Mouse (Mus musculus) liver, adult 2 months (tissue): ENCODE measurements around the gene Tbc1d30. TPM values are rescaled to one million over a fixed set of nuclear protein-coding genes. Genes with fewer than 3 reads are reported as not detected.

Source experiments
- DNase-seq: peaks from one replicate; pipeline ENCODE4 v3.0.0-alpha.2; 2011; ENCODE audit warnings: low read depth, low spot score; ENCODE audit errors: extremely low read depth
- H3K27ac ChIP-seq: fragments of 200-500 bp; replicated peaks from 2 replicates; pipeline ENCODE4 v1.5.1; 2012; ENCODE audit warnings: low read depth, mild to moderate bottlenecking, control low read depth, inconsistent platforms, low read length; ENCODE audit not compliant: insufficient read depth
- H3K27me3 ChIP-seq: fragments of 200-500 bp; 2 replicates; pipeline ENCODE4 v1.6.1; 2012; ENCODE audit warnings: mild to moderate bottlenecking, moderate library complexity, low read length, inconsistent platforms; ENCODE audit not compliant: control insufficient read depth, insufficient read depth
- H3K36me3 ChIP-seq: fragments of 200-500 bp; 2 replicates; pipeline ENCODE4 v1.6.1; 2012; ENCODE audit warnings: low read length, inconsistent platforms; ENCODE audit not compliant: control insufficient read depth, insufficient read depth
- H3K4me1 ChIP-seq: fragments of 200-500 bp; 2 replicates; pipeline ENCODE4 v1.6.1; 2011; ENCODE audit warnings: low read length; ENCODE audit not compliant: control insufficient read depth, insufficient read depth
- H3K4me3 ChIP-seq: fragments of 200-500 bp; 2 replicates; pipeline ENCODE4 v1.5.1; 2011; ENCODE audit warnings: low read depth, mild to moderate bottlenecking, control low read depth, low read length, moderate library complexity; ENCODE audit not compliant: insufficient read depth
- H3K79me2 ChIP-seq: fragments of 200-500 bp; 2 replicates; pipeline ENCODE4 v1.6.1; 2012; ENCODE audit warnings: inconsistent platforms, mild to moderate bottlenecking, low read length, moderate library complexity; ENCODE audit not compliant: control insufficient read depth, insufficient read depth
- H3K9ac ChIP-seq: fragments of 200-500 bp; 2 replicates; pipeline ENCODE4 v1.6.1; 2012; ENCODE audit warnings: low read depth, mild to moderate bottlenecking, control low read depth, inconsistent platforms, low read length
- CTCF ChIP-seq: fragments of 200-500 bp; IDR thresholded peaks from 2 replicates; pipeline ENCODE4 v1.5.1; 2011; ENCODE audit warnings: low read depth, low read length, control low read depth
- POLR2A ChIP-seq: fragments of 200-500 bp; IDR thresholded peaks from 2 replicates; pipeline ENCODE4 v1.6.1; 2011; ENCODE audit warnings: low read length, control low read depth; ENCODE audit not compliant: insufficient read depth; ENCODE audit errors: extremely low read depth
- WGBS: fragments of 180-500 bp; shearing (Covaris S2); methylation state at CpG from one replicate; pipeline ENCODE4 v1.1.7; 2018; 5-methylcytosine and 5-hydroxymethylcytosine counted together
- polyA plus RNA-seq: library from polyadenylated mRNA; depleted of rRNA; stranded (reverse); fragments of >200 nt; gene quantifications from 2 replicates; pipeline ENCODE4 v1.2.3, GENCODE M21; 2012; rRNA removed
- total RNA-seq: library from RNA; depleted of rRNA; stranded (reverse); fragments of >200 nt; gene quantifications from 2 replicates; pipeline ENCODE4 v1.2.3, GENCODE M21; 2014; rRNA removed

Tbc1d30 gene
- total RNA-seq (8.4 and 10.7 TPM in 2 replicates), polyA plus RNA-seq (0.81 and 2.6 TPM in 2 replicates)

GRCm38 (mm10) chr10:121351066-121351581, at the start of gene Tbc1d30:
Tbc1d30 (minus strand) TSS chr10:121351278.
- TF ChIP-seq CTCF = no peak
- TF ChIP-seq POLR2A = no peak
- DNase-seq = peak; percentile 71
- Histone ChIP-seq H3K27me3 (no peaks in the 10 kb centered on the region), H3K27ac (peak within 1 kb of the TSS; percentile 41), H3K4me1 (peaks cover 5% of the 10 kb centered on the region), H3K36me3 (no peaks in the 10 kb centered on the region), H3K79me2 (no peaks in the 10 kb centered on the region), H3K9ac (peak within 1 kb of the TSS; percentile 81), H3K4me3 (peak within 1 kb of the TSS; percentile 84)
- WGBS = under 1% methylated on average over 61 of the region's 61 CpGs

- WGBS = 84% methylated on average over 7 of the region's 7 CpGs
- H3K4me3 ChIP-seq = no peak overlapping the region
- DNase-seq = no peak
- H3K27me3 ChIP-seq = no peaks in the 10 kb centered on the region
- H3K79me2 ChIP-seq = no peaks in the 10 kb centered on the region
- no peak for TF ChIP-seq POLR2A
- TF ChIP-seq CTCF = no peak
- H3K4me1 ChIP-seq = no peaks in the 10 kb centered on the region
- no peak overlapping the region for H3K27ac ChIP-seq
- H3K9ac ChIP-seq = no peak overlapping the region
- peaks cover 22% of the 10 kb centered on the region; the same call in 1 of the 2 replicates for H3K36me3 ChIP-seq
Measured at GRCm38 (mm10) chr10:121398599-121398998, 47.5 kb upstream of the Tbc1d30 start.

- WGBS = 79% methylated on average over 20 of the region's 20 CpGs
- no peak overlapping the region for H3K27ac ChIP-seq
- H3K4me1 ChIP-seq = no peaks in the 10 kb centered on the region
Measured at GRCm38 (mm10) chr10:121395542-121396176, 44.6 kb upstream of the Tbc1d30 start.

GRCm38 (mm10) chr10:121394789-121395325, 43.8 kb upstream of the Tbc1d30 start:
- no peaks in the 10 kb centered on the region for H3K4me1 ChIP-seq
- no peaks in the 10 kb centered on the region for H3K27me3 ChIP-seq
- no peak overlapping the region for H3K27ac ChIP-seq
- H3K4me3 ChIP-seq = no peak overlapping the region
- H3K9ac ChIP-seq = no peak overlapping the region
- DNase-seq = no peak
- 93% methylated on average over 18 of the region's 18 CpGs for WGBS
- H3K79me2 ChIP-seq = no peaks in the 10 kb centered on the region
- peaks cover 48% of the 10 kb centered on the region for H3K36me3 ChIP-seq
- TF ChIP-seq POLR2A = no peak
- TF ChIP-seq CTCF = no peak

More at GRCm38 (mm10) chr10:121395542-121396176, 44.6 kb upstream of the Tbc1d30 start:
- Histone ChIP-seq H3K4me3 (no peak overlapping the region), H3K27me3 (no peaks in the 10 kb centered on the region), H3K9ac (no peak overlapping the region), H3K79me2 (no peaks in the 10 kb centered on the region), H3K36me3 (peaks cover 42% of the 10 kb centered on the region)
- DNase-seq = no peak
- no peak for TF ChIP-seq POLR2A
- TF ChIP-seq CTCF = no peak

GRCm38 (mm10) chr10:121394270-121394669, 43.2 kb upstream of the Tbc1d30 start:
- no peak for DNase-seq
- WGBS = 92% methylated on average over 6 of the region's 6 CpGs
- Histone ChIP-seq H3K9ac (no peak overlapping the region), H3K79me2 (no peaks in the 10 kb centered on the region), H3K27ac (no peak overlapping the region), H3K27me3 (no peaks in the 10 kb centered on the region), H3K4me1 (no peaks in the 10 kb centered on the region), H3K4me3 (no peak overlapping the region), H3K36me3 (peaks cover 48% of the 10 kb centered on the region)
- no peak for TF ChIP-seq CTCF
- no peak for TF ChIP-seq POLR2A

GRCm38 (mm10) chr10:121391901-121392300, 40.8 kb upstream of the Tbc1d30 start:
- Histone ChIP-seq H3K79me2 (no peaks in the 10 kb centered on the region), H3K27me3 (no peaks in the 10 kb centered on the region), H3K4me1 (no peaks in the 10 kb centered on the region), H3K4me3 (no peak overlapping the region), H3K9ac (no peak overlapping the region), H3K36me3 (peaks cover 64% of the 10 kb centered on the region), H3K27ac (no peak overlapping the region)
- 97% methylated on average over 8 of the region's 8 CpGs for WGBS
- TF ChIP-seq CTCF (no peak), POLR2A (no peak)
- no peak for DNase-seq
